Mouse (Mus musculus): ENCODE data around the gene Vmn2r41. TPM values are rescaled to one million over a fixed set of nuclear protein-coding genes. Genes with fewer than 3 reads are reported as not detected.
"Not testable (repeated sequence)": the region's sequence is repeated elsewhere in the genome, so short reads cannot be mapped to it uniquely, and the experiment has no call there.

The Vmn2r41 gene
- total RNA-seq (2012; rRNA removed), result not detected in 2 replicates
- total RNA-seq (2014; rRNA removed), result not detected in 2 replicates
- polyA plus RNA-seq (2012; ENCODE audit: insufficient read length, low read depth), result not detected in 2 replicates

GRCm38 (mm10) chr7:8161554-8161953 is at the start of gene Vmn2r41:
Gene Vmn2r41 (minus strand): TSS chr7:8161654.
- dilution Hi-C loops (cut with MboI; ENCODE audit: extremely low pct_ligation_motif_present, extremely low pct_unique_long_range_greater_than_20kb, low sequenced_read_pairs); H3K4me1 ChIP-seq (ENCODE audit: control insufficient read depth in 1 of 2, insufficient read depth in 2 of 2); DNase-seq (ENCODE audit: extremely low read depth); H3K9ac ChIP-seq (ENCODE audit: insufficient read depth, low read depth); in situ Hi-C loops (cut with MboI; ENCODE audit: low pct_ligation_motif_present, low pct_unique_long_range_greater_than_20kb, low sequenced_read_pairs); H3K36me3 ChIP-seq (replicated peaks in 1 of 2; ENCODE audit: control insufficient read depth in 1 of 2, insufficient read depth in 1 of 2, low read length in 1 of 2); H3K9me3 ChIP-seq (replicated peaks; ENCODE audit: low read length); H3K27me3 ChIP-seq (replicated peaks); H3K79me2 ChIP-seq (replicated peaks; ENCODE audit: control insufficient read depth, extremely low read depth, insufficient read depth, poor library complexity, severe bottlenecking); H3K27ac ChIP-seq (ENCODE audit: insufficient read depth, low read depth); H3K4me3 ChIP-seq (replicated peaks in 1 of 3; ENCODE audit: low read depth in 2 of 3, low read length in 2 of 3, poor library complexity in 1 of 3); H3K4me2 ChIP-seq (ENCODE audit: insufficient read depth, low read depth, poor library complexity, severe bottlenecking): not testable (repeated sequence)

GRCm38 (mm10) chr7:8200220-8200619 is 38.8 kb upstream of the Vmn2r41 start, which contains the start of gene Vmn2r42:
Gene Vmn2r42 (minus strand): TSS chr7:8200320.
- H3K4me3 ChIP-seq (replicated peaks in 1 of 3; ENCODE audit: low read depth in 2 of 3, low read length in 2 of 3, poor library complexity in 1 of 3); H3K36me3 ChIP-seq (replicated peaks in 1 of 2; ENCODE audit: control insufficient read depth in 1 of 2, insufficient read depth in 1 of 2, low read length in 1 of 2); H3K9me3 ChIP-seq (replicated peaks; ENCODE audit: low read length); H3K4me1 ChIP-seq (ENCODE audit: control insufficient read depth in 1 of 2, insufficient read depth in 2 of 2); DNase-seq (ENCODE audit: extremely low read depth); H3K27ac ChIP-seq (ENCODE audit: insufficient read depth, low read depth); H3K27me3 ChIP-seq (replicated peaks); in situ Hi-C loops (cut with MboI; ENCODE audit: low pct_ligation_motif_present, low pct_unique_long_range_greater_than_20kb, low sequenced_read_pairs); H3K4me2 ChIP-seq (ENCODE audit: insufficient read depth, low read depth, poor library complexity, severe bottlenecking); dilution Hi-C loops (cut with MboI; ENCODE audit: extremely low pct_ligation_motif_present, extremely low pct_unique_long_range_greater_than_20kb, low sequenced_read_pairs); H3K9ac ChIP-seq (ENCODE audit: insufficient read depth, low read depth); H3K79me2 ChIP-seq (replicated peaks; ENCODE audit: control insufficient read depth, extremely low read depth, insufficient read depth, poor library complexity, severe bottlenecking): not testable (repeated sequence)

GRCm38 (mm10) chr7:8092871-8093270 is 68.6 kb downstream of the Vmn2r41 start:
- dilution Hi-C loops (cut with MboI; ENCODE audit: extremely low pct_ligation_motif_present, extremely low pct_unique_long_range_greater_than_20kb, low sequenced_read_pairs); H3K27me3 ChIP-seq (replicated peaks); H3K4me3 ChIP-seq (replicated peaks in 1 of 3; ENCODE audit: low read depth in 2 of 3, low read length in 2 of 3, poor library complexity in 1 of 3); H3K9ac ChIP-seq (ENCODE audit: insufficient read depth, low read depth); H3K4me1 ChIP-seq (ENCODE audit: control insufficient read depth in 1 of 2, insufficient read depth in 2 of 2); H3K9me3 ChIP-seq (replicated peaks; ENCODE audit: low read length); DNase-seq (ENCODE audit: extremely low read depth); H3K4me2 ChIP-seq (ENCODE audit: insufficient read depth, low read depth, poor library complexity, severe bottlenecking); H3K27ac ChIP-seq (ENCODE audit: insufficient read depth, low read depth); in situ Hi-C loops (cut with MboI; ENCODE audit: low pct_ligation_motif_present, low pct_unique_long_range_greater_than_20kb, low sequenced_read_pairs); H3K36me3 ChIP-seq (replicated peaks in 1 of 2; ENCODE audit: control insufficient read depth in 1 of 2, insufficient read depth in 1 of 2, low read length in 1 of 2); H3K79me2 ChIP-seq (replicated peaks; ENCODE audit: control insufficient read depth, extremely low read depth, insufficient read depth, poor library complexity, severe bottlenecking): not testable (repeated sequence)

Other genes with a start within 250 kb of the Vmn2r41 start
- not detected in 2 replicates for gene Vmn2r42, start 38.7 kb upstream of the Vmn2r41 start, total RNA-seq (2012; rRNA removed)
- gene Vmn2r42, start 38.7 kb upstream of the Vmn2r41 start, total RNA-seq (2014; rRNA removed), result not detected in 2 replicates
- gene Vmn2r42, start 38.7 kb upstream of the Vmn2r41 start, polyA plus RNA-seq (2012; ENCODE audit: insufficient read length, low read depth), result not detected in 2 replicates
- not detected in 2 replicates for gene Vmn2r43, start 98.9 kb upstream of the Vmn2r41 start, total RNA-seq (2012; rRNA removed)
- gene Vmn2r43, start 98.9 kb upstream of the Vmn2r41 start, total RNA-seq (2014; rRNA removed), result not detected in 2 replicates
- not detected in 2 replicates for gene Vmn2r43, start 98.9 kb upstream of the Vmn2r41 start, polyA plus RNA-seq (2012; ENCODE audit: insufficient read length, low read depth)
- gene Vmn2r44, start 221.7 kb upstream of the Vmn2r41 start, total RNA-seq (2012; rRNA removed), result not detected in 2 replicates
- not detected in 2 replicates for gene Vmn2r44, start 221.7 kb upstream of the Vmn2r41 start, total RNA-seq (2014; rRNA removed)
- not detected in 2 replicates for gene Vmn2r44, start 221.7 kb upstream of the Vmn2r41 start, polyA plus RNA-seq (2012; ENCODE audit: insufficient read length, low read depth)